Mouse (Mus musculus) gastrocnemius, postnatal 25 days (tissue): ENCODE measurements at regions not wholly inside any gene's neighbourhood (a gene's known extent, or its start where the extent isn't known, plus 50 kb on each side); places are given as distances from the start of the nearest gene placed in this dataset.

Experiments used
- DNase-seq: peaks from one replicate; pipeline ENCODE4 v3.0.0; 2022

GRCm38 (mm10) chr14:58967975-58968374, 174.7 kb downstream of the 1700129C05Rik start:
- no peak for DNase-seq

DNA sequence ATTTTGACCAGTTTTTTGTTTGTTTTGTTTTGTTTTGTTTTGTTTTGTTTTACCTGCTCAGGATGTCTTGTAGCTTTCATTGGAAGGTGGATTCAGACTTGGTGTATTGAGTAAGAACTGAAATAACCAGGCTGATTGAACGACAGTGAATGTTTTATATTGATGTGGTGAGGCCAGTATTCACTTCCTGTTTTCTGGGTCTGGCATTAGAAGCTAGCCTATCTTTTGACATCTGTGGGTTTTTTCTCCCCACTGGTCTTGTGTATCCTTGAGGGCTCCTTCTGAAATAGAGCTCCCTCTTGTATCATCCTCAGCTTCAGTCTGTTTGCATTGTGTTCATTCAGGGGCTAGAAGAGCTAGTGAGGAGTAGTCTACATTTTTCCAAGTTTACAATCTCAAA, 175.5 kb downstream of the 1700129C05Rik start:
- DNase-seq = no peak

DNA sequence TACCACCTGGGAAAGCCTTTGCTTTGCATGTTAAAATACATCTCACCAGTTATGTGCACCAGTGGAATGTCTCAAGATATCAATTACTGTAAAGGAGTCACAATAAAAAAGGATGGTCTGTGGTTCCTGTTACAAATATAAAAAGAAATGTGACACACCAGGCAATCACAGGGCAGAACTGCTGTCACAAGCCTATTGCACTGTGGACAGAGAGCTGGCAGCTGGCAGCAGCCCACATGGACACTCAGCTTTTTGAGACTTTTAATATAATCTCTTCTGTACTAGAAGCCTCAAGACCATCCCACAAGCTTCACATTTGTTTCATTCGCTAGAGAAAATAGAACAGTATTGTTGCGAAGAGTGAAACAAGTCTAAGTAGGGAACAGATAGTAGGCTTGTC, 197.7 kb downstream of the 1700129C05Rik start:
- no peak for DNase-seq

DNA sequence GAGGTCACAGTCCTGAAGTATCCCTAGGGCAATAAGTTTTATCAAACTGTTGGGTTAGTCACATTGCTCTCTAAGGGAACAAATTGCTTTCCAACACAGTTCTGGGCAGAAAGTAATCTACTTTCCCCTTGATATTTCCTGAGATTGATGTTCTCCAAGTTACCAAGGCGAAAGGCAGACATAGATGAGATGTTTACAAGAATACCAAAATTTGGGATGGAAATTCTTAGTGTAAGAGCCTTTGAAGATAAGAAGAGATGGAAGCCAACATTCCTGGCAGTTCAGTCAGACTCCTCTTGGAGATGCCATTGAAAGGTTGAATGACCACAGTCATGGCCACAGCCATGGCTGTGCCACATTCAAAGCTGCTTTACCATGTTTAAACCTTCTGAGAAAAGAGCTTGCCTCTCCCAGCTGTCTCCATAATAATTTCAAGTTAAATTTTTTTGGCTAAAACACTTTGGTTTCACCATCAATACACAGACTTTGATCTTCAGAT, 199.4 kb downstream of the 1700129C05Rik start:
- no peak for DNase-seq

GRCm38 (mm10) chr14:58939086-58939485, 203.6 kb downstream of the 1700129C05Rik start:
- no peak for DNase-seq

DNA sequence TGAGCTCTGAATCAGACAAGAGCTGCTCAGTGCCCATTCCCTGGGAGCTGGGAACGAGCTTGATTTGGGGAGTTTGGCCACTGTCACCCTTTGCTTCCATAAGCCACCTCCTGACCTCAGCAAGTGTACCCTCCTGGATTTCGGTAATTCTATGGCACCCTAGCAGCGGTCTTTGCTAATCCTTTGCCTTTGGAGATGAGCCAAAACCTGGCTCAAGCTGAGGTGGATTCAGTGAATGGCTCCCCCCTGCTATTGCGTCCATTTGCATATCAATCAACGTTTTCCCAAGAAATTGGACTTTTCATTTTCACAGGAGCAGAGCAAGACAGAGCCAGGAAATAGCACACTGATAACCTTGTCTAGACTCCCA, 204.1 kb downstream of the 1700129C05Rik start:
- no peak for DNase-seq

GRCm38 (mm10) chr14:58937791-58938600, 204.7 kb downstream of the 1700129C05Rik start:
- no peak for DNase-seq

GRCm38 (mm10) chr14:58937331-58937730, 205.4 kb downstream of the 1700129C05Rik start:
- DNase-seq = no peak

DNA sequence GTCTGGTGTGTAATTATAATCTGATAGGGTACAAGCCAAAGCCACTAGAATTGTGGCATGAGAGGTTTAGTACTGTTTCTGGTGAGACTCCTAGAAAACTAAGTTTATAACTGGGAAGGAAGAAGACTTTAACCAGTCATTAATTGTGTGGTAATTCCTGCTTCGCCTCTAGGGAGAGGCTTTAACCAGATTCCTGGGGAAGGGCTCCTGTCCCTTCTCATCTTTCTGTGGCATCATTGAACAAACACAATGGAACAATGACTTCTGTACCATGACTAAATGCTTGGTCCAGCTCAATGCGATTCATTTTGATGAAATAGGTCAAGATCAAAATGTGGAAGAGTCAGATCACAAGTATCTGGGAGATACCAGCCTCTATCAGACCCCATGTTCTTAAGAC, 206.6 kb downstream of the 1700129C05Rik start:
- DNase-seq = no peak

DNA sequence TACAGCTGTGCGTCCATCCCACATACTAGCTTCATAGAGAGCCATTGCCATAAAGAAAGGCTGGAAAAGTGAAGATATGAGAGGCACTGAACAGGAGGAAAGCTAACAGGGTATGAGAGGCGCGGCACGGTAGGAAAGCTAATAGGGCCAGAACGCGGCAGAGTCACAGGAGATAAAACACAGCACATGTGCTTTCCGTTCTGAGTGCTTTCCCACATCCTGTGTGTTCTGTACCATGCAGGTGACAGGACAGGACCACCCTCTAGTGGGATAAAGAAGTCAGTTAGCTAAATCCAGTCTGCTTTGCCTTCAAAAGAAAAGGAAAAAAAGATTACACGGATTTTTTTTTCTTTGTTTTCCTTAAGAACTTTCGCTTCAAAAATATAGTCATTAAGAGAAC, 224.8 kb downstream of the 1700129C05Rik start:
- no peak for DNase-seq

DNA sequence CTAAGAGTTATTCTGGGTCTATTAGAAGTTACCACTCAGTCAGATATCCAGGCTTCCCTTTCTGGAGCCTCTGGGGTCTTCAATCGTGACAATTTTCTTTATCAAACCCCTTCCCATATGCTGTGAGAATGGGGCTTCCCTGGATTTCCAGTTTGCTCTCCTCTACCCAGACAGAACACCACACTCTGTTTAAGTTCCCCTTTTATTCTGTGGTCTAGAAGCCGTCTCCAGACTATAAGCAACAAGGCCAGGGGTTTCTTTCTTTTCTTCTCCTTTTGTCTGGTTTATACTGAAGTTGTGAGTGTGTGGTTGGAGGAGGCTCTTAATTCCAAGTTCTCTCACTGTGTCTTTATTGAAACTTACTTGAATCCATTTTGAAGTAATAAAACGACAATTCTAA, 225.5 kb downstream of the 1700129C05Rik start:
- DNase-seq = no peak

- no peak for DNase-seq
Observed at GRCm38 (mm10) chr14:58914937-58915336, 227.8 kb downstream of the 1700129C05Rik start.

GRCm38 (mm10) chr14:58910846-58911245, 231.8 kb downstream of the 1700129C05Rik start:
- DNase-seq = no peak

- DNase-seq = no peak
Observed at GRCm38 (mm10) chr14:58907932-58908331, 234.8 kb downstream of the 1700129C05Rik start.

- DNase-seq = no peak
Observed at GRCm38 (mm10) chr14:58907359-58907758, 235.3 kb downstream of the 1700129C05Rik start.

GRCm38 (mm10) chr14:58906631-58907030, 236.1 kb downstream of the 1700129C05Rik start:
- no peak for DNase-seq

GRCm38 (mm10) chr14:58868176-58868949, 274.3 kb downstream of the 1700129C05Rik start:
- no peak for DNase-seq

DNA sequence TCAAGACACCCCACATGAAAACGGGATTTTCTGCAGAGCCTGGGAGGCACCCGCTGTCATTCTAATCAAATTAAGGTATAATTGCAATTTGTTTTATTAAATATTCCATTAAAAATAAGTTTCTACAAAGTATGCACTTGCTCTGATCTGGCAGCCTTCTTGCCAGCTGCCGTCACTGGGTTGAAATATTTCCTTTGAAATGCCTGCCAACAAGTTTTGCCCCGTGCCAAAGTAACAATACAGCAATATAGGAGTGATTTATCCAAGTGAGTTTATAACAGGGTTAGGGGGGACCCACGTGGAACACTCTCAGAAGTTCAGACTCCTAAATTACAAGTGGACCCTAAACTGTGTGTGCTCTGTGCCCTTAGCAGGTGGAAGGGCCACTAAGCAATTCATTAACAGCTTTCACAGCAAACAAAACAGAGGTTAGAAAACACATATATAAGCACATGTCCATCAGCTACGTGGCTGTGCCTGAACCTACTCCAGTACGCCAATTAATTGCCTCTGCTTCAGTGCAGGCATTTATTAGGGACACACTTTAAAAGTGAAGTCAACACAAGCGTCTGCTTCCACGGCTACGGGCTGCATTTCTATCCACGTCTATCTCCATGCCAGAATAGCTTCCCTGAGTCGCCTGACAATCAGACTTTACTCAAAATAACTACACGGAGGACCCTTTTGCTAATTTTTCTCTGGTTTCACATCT, 275.1 kb downstream of the 1700129C05Rik start:
- no peak for DNase-seq

DNA sequence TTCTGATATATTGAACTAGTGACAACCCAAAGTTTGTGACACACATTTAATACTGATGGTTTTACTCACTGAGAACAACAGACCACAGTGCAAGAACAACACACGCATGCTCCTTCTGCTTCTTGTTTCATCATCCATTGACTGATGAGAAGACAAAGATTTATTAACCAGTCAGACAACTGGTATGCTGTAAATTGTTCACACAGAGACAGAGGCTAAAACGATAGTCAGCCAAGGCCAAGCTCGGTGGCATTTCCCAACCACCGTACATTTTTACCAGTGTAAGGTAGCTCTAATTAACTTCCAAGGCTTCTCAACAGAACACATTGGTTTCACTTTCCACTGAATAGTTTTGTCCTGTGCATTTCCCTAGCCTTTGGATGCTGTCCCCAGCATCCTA, 287.8 kb downstream of the 1700129C05Rik start:
- DNase-seq = no peak

GRCm38 (mm10) chr14:58844565-58844964, 298.1 kb downstream of the 1700129C05Rik start:
- DNase-seq = no peak

- no peak for DNase-seq
Observed at GRCm38 (mm10) chr14:58842196-58842886, 300.4 kb downstream of the 1700129C05Rik start.

DNA sequence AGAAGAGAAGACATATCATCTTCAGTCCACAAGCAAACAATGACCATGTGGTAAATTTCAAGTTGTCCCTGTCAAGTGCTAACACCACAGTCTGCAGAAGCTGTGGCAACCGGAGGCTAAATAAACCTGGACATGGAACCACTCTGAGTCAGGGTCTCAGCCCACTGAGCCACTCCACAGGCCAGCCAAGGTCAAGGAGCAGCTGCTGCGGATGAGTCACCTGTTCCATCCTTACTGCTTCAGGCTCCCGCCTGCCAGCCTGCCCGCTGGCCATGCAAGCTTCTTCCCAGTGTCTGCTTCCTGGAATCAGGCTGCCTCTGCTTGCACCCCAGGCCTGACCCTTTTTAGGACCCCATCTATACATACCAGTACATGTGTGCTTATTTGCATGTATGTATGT, 319.8 kb downstream of the 1700129C05Rik start:
- DNase-seq = no peak
